Mouse (Mus musculus) heart, postnatal 4 days (tissue): Measurements from ENCODE around the gene Slc16a11. TPM values are rescaled to one million over a fixed set of nuclear protein-coding genes. Genes with fewer than 3 reads are reported as not detected.

ENCODE experiments used
- DNase-seq: peaks from one replicate; pipeline ENCODE4 v3.0.0; 2021
- total RNA-seq, 2 experiments: library from RNA; stranded (reverse); gene quantifications; 2 replicates each; pipeline ENCODE4 v1.2.3; 2021

Gene Slc16a11
- total RNA-seq, 2 experiments from 2014 or later, result 0.43 TPM; not detected in 1

- peak; percentile 23 for DNase-seq
Measured at GRCm38 (mm10) chr11:70227126-70227525, 14.6 kb downstream of the Slc16a11 start.

- peak; percentile 29 for DNase-seq
Measured at GRCm38 (mm10) chr11:70227661-70228245, 15.2 kb downstream of the Slc16a11 start.

GRCm38 (mm10) chr11:70228828-70229227, 16.3 kb downstream of the Slc16a11 start:
- peak; percentile 93 for DNase-seq

- DNase-seq, result peak; percentile 69
Measured at GRCm38 (mm10) chr11:70229260-70230010, 16.9 kb downstream of the Slc16a11 start, which contains the start of gene Bcl6b. Gene Bcl6b, minus strand, starts transcription at chr11:70229798.

- peak; percentile 94 for DNase-seq
Measured at GRCm38 (mm10) chr11:70230239-70230727, 17.7 kb downstream of the Slc16a11 start.

GRCm38 (mm10) chr11:70232546-70232945, 20.0 kb downstream of the Slc16a11 start:
- peak; percentile 67 for DNase-seq

GRCm38 (mm10) chr11:70233016-70233415, 20.5 kb downstream of the Slc16a11 start:
- DNase-seq, result no peak

- DNase-seq, result no peak
Measured at GRCm38 (mm10) chr11:70234037-70234436, 21.5 kb downstream of the Slc16a11 start.

- no peak for DNase-seq
Measured at GRCm38 (mm10) chr11:70234497-70234896, 21.9 kb downstream of the Slc16a11 start.

GRCm38 (mm10) chr11:70235254-70235900, 22.8 kb downstream of the Slc16a11 start:
- no peak for DNase-seq

GRCm38 (mm10) chr11:70236717-70237116, 24.2 kb downstream of the Slc16a11 start:
- DNase-seq, result no peak

GRCm38 (mm10) chr11:70237457-70238167, 25.1 kb downstream of the Slc16a11 start, which contains the start of gene 0610010K14Rik:
Gene 0610010K14Rik, minus strand, starts transcription at chr11:70237914.
- peak; percentile 99 for DNase-seq

- DNase-seq, result no peak
Measured at GRCm38 (mm10) chr11:70238591-70239440, 26.3 kb downstream of the Slc16a11 start.

- peak; percentile 78 for DNase-seq
Measured at GRCm38 (mm10) chr11:70239541-70240279, 27.2 kb downstream of the Slc16a11 start, which contains the start of the genes Gm21988 and Rnasek. Gene Gm21988, minus strand, starts transcription at chr11:70239830. Gene Rnasek, minus strand, starts transcription at chr11:70239842.

GRCm38 (mm10) chr11:70242591-70242990, 30.0 kb downstream of the Slc16a11 start:
- DNase-seq, result no peak

GRCm38 (mm10) chr11:70247136-70247845, 34.7 kb downstream of the Slc16a11 start:
- DNase-seq, result peak; percentile 83

- no peak for DNase-seq
Measured at GRCm38 (mm10) chr11:70250150-70250549, 37.6 kb downstream of the Slc16a11 start.

GRCm38 (mm10) chr11:70251853-70252252, 39.3 kb downstream of the Slc16a11 start:
- DNase-seq, result no peak

GRCm38 (mm10) chr11:70254337-70254736, 41.8 kb downstream of the Slc16a11 start:
- DNase-seq, result no peak
